Mouse (Mus musculus) cerebellum, adult 2 months (tissue): ENCODE results near the gene Sec16b.

Experiments used
- CTCF ChIP-seq: fragments of 200-500 bp; IDR thresholded peaks from 2 replicates; pipeline ENCODE4 v1.5.1; 2011; ENCODE audit warnings: low read depth, mild to moderate bottlenecking, control low read depth, low read length, moderate library complexity, borderline replicate concordance; ENCODE audit not compliant: insufficient read depth
- POLR2A ChIP-seq: fragments of 200-500 bp; IDR thresholded peaks from 2 replicates; pipeline ENCODE4 v1.6.1; 2011; ENCODE audit warnings: low read length, control low read depth, borderline replicate concordance; ENCODE audit not compliant: insufficient read depth

DNA sequence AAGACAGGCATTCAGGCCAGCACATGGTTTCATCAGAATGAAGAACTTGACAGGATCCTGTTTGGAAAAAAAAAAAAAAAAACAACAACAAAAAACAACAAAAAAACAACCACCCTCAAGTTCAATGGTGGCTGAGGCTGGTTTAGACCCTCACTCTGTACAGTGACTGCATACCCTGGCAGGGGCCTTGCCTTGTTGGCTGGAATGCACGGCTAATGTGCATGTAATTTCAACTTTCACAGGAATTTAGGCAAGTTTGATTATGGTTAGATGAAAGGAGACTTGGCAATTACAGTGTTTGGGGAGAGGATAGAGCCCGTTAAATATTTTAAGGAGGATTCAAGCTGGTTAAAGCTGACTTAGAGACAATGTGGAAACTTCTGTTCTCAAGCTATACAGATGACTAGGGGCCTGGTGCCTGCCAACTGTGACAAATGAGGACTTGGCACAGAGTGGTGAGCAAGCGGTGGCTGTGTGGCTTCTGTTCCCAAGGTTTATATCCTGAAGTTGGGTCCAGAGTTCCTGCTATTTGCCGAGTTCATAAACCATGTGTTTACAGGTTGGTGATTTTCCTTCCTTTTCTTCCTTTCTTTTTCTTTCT lies 567 bp downstream of the Sec16b start:
- TF ChIP-seq CTCF (no peak), POLR2A (no peak)
